Mouse (Mus musculus): Measurements from ENCODE around the gene Gm45799.

GRCm38 (mm10) chr7:105635726-105636125 lies 4.6 kb upstream of the Gm45799 start:
- TF ChIP-seq CTCF (IDR thresholded peaks at IDR 0.05; ENCODE audit: low read depth, low read length), result no peak
- TF ChIP-seq POLR2A (IDR thresholded peaks at IDR 0.05; ENCODE audit: borderline replicate concordance, low read depth, low read length), result no peak
